Mouse (Mus musculus): Measurements from ENCODE around the gene Scaf1.
A peak's percentile ranks its signal among the peaks of the same experiment; 100 is the strongest.
"Not testable (repeated sequence)": the region's sequence is repeated elsewhere in the genome, so short reads cannot be mapped to it uniquely, and the experiment has no call there.

The Scaf1 gene

GRCm38 (mm10) chr7:45045741-45046140, 29.6 kb upstream of the Scaf1 start:
- DNase-seq (ENCODE audit: low spot score in 2 of 2): no peak

DNA sequence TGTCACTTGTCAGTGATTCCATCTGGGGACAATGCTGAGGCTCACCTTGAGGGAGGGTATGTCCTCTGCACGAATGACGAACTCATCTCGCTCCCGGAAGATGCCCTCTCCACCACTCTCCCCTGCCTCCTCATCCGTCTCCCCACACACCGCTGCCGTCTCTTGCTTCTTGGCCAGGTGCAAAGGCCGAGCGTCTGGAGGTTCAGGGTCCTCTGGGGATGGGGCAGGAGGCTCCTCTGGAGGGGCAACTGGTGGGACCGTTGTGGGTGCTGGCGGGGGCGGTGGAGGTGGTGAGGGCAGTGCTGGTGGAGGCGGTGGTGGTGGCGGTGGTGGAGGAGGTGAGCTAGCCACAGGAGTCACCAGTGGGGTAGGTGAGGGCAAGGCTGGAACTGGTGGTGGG, 27.1 kb upstream of the Scaf1 start:
- no peak for DNase-seq (ENCODE audit: low spot score in 2 of 2)

DNA sequence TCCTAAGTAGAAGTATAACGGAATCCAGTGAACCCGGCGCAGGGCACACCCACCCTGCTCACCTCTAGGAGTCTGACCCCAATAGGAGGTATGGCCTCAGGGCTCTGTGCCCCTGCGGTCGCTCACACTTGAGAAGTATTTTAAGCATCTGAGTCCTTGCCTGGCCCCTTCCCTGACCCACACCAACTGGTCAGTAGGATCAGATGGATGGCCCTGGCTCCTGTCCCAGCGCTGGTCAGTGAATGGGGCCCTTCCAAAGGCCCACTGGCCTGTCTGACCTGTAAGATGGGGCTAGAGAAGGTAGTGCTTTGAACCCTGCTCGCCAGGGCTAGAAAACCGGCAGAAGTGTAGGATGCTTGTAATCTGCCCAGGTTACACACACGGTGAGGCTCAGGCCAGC, 24.7 kb upstream of the Scaf1 start:
- DNase-seq (ENCODE audit: low spot score in 2 of 2): no peak

- no peak for DNase-seq (ENCODE audit: low spot score in 2 of 2)
Measured at GRCm38 (mm10) chr7:45038411-45038810, 22.2 kb upstream of the Scaf1 start.

GRCm38 (mm10) chr7:45037720-45038361, 21.7 kb upstream of the Scaf1 start:
- peak in 1 of 2 experiments; percentile 78 for DNase-seq (ENCODE audit: low spot score in 2 of 2)

- no peak for DNase-seq (ENCODE audit: low spot score in 2 of 2)
Measured at GRCm38 (mm10) chr7:45036702-45037101, 20.5 kb upstream of the Scaf1 start.

GRCm38 (mm10) chr7:45035631-45036030, 19.5 kb upstream of the Scaf1 start:
- no peak for DNase-seq (ENCODE audit: low spot score in 2 of 2)

- DNase-seq (ENCODE audit: low spot score in 2 of 2): no peak
Measured at GRCm38 (mm10) chr7:45033722-45034359, 17.7 kb upstream of the Scaf1 start.

DNA sequence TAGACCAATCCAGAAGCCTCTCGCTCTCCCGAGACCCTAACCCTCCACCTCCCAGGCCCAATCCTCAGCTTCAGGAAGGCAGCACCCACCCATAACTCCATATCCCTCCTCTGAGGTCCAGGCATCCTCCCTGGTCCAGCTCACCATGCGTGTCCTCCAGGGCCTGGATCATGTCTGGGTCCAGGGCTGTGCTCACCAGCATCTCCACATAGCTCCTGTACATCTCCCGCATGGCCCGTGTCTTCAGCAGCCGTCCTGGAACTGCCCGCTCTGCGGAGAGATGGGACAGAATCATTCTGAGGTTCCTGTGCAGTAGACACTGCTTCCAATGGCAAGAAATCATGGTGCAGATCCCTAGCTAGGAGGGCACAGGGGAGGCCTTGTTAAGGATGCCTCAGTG, 14.7 kb upstream of the Scaf1 start:
- DNase-seq (ENCODE audit: low spot score in 2 of 2): no peak

- DNase-seq (ENCODE audit: low spot score in 2 of 2): no peak
Measured at GRCm38 (mm10) chr7:45029995-45030394, 13.8 kb upstream of the Scaf1 start.

DNA sequence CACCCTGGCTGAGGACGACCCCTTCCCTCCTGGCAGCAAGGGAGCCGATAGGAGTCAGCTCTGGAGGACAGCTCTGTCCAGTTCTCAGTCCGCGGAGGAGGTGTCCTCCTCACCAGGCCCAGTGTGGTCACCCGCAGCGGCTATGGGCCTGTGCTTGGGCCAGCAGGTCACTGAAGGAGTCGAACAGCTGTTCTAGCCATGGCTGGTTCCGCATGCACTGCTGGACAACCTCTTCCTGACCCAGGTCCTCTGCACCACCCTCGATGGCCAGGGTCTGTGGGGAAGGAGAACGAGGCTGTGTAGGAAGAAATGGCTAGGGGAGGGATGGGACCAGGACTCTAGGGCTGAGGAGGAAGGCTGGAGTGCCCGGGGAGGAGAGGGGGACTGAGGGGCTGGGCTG, 12.2 kb upstream of the Scaf1 start:
- DNase-seq (ENCODE audit: low spot score in 2 of 2): no peak

GRCm38 (mm10) chr7:45027761-45028160, 11.6 kb upstream of the Scaf1 start:
- DNase-seq (ENCODE audit: low spot score in 2 of 2): no peak

DNA sequence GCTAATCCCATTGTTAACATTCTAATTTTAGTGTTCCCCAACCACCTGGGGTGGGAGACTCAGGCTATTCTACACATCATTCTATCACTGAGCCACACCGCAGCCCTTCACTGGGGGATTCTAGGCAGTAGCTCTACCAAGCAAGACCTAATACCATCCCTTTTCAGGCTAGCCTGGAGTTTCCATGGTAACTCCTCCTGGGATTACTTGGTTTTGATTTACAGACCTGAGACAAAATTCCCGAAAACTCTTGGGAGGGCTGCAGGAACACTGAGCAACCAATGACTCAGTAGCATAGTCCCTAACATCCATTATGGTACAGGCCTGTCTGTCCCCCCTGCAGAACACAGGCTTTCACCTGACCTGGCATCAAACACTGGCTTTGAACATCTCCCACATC, 10.1 kb upstream of the Scaf1 start:
- DNase-seq (ENCODE audit: low spot score in 2 of 2): no peak

GRCm38 (mm10) chr7:45025601-45026220, 9.5 kb upstream of the Scaf1 start:
- no peak for DNase-seq (ENCODE audit: low spot score in 2 of 2)

DNA sequence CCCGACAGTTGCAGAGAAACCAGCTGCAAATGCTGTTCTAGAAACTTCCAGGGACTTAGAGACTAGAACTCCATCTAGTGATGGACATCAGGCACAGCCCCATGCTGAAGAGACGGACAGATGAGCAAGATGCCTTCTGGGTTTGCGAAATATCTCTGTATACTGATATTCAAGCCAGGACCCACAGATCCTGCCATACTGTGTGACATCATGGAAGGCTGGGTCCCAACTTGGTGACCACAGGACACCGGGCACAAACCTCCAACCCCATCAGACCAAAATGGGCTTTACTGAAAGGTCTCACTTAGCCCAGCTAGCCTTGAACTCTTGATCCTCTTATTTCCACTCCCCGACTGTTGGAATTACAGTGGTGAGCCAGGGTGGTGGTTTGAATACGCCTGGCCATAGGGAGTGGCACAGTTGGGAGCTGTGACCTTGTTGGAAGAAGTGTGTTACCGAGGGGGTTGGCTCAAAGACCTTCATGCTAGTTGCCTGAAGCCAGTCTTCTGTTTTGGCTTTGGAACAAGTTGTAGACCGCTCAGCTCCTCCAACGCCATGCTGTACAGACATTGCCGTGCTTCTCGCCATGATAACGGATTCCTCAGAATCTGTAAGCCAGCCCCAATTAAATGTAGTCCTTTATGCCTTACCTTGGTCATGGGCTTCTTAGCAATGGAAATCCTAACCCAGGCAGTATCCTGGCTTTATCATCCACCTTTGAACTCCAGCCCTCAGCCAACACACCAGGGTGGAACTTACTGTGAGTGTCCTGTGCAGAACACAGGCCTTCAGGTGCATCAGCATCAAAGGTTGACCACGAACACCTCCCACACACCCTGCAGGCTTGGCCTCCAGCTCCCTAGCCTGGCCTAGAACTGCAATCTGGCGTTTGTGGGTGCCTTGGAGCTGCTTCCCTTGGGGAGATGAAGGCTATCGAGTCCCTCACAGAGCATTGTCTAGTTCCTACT, 8.4 kb upstream of the Scaf1 start:
- DNase-seq (ENCODE audit: low spot score in 2 of 2): no peak

DNA sequence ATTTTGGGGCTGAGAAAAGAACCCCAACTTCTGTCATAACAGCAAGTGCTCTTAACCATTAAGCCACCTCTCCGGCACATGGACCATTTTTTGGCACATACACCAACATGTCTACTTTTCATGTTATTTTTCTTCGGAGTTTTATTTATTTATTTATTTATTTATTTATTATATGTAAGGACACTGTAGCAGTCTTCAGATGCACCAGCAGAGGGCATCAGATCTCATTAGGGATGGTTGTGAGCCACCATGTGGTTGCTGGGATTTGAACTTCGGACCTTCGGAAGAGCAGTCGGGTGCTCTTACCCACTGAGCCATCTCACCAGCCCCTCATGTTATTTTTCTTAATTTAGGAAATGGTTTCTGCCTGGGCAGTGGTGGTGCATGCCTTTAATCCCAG, 7.5 kb upstream of the Scaf1 start:
- DNase-seq (ENCODE audit: low spot score in 2 of 2): not testable (repeated sequence)

GRCm38 (mm10) chr7:45020225-45020624, 4.1 kb upstream of the Scaf1 start:
- no peak for DNase-seq (ENCODE audit: low spot score in 2 of 2)

GRCm38 (mm10) chr7:45019031-45019571, 2.9 kb upstream of the Scaf1 start:
- DNase-seq (ENCODE audit: low spot score in 2 of 2): peak in 1 of 2 experiments; percentile 61

- peak; percentile 92 to 94 for DNase-seq (ENCODE audit: low spot score in 2 of 2)
Measured at GRCm38 (mm10) chr7:45017242-45018061, 1.3 kb upstream of the Scaf1 start, which contains the start of gene Rras. TSS of gene Rras (plus strand) at chr7:45017961.

GRCm38 (mm10) chr7:45016761-45017160, 598 bp upstream of the Scaf1 start:
- DNase-seq (ENCODE audit: low spot score in 2 of 2): no peak

All from urinary bladder, postnatal 4 days (tissue).